Mouse (Mus musculus) adrenal gland, postnatal 14 days (tissue): ENCODE measurements around the gene Aco2. TPM values are rescaled to one million over a fixed set of nuclear protein-coding genes. Genes with fewer than 3 reads are reported as not detected.

Experiments
- DNase-seq: peaks from one replicate; pipeline ENCODE4 v3.0.0; 2021; ENCODE audit warnings: mixed read lengths
- total RNA-seq: library from RNA; stranded (reverse); gene quantifications from 2 replicates; pipeline ENCODE4 v1.2.3, GENCODE M21; 2021

The Aco2 gene
- total RNA-seq, 1 experiment from 2014 or later, result 2,377 TPM

DNA sequence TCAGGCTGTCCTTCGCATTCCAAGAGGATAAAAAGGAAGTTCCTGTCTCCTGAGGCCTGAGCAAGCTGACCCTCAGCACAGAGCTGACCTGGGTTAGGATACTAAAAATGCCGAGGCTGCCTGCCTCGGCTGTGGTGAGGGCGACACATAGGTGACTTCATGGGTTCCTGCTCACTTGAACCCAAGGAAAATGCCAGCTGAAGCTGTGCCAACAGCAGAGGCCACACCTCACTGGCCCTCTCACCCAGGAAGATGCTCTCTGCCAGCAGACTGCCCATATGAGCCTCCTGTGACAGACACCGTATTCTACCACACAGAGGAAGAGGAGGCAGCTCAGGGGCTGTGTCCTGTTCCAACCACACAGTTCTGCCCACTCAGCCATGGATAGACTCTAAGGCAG lies 47.0 kb downstream of the Aco2 start:
- DNase-seq, result no peak

DNA sequence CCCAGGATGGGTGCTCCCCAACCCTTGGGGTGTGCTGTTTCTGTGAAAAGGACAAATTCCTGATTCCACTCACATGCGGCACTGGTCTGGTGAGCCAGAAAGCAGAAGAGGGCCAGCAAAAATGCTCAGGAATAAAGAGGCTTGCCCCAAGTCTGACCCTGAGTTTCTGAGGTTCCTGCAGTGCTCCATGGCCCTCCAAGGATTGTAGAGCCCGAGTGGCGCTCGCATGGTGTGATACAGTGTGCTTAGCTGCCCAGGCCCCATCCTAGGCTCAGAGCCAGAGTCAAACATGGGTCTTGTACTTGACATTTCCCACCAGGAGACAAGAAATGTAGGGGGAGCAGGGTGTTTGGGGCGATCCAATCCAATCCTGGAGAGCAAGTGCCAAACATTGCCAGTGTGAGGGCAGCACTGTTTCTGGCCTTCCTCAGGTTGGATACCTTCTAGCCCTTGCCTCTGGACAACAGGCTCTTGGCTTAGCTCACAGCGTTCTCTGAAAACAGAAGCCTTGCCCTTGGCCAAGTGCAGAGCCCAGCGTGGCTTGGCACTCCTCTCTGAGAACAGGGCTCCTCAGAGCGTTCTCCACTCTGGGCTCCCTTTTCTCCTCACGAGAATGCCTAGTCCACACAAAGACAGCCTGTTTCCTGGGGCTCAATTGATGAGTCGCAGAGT lies 48.6 kb downstream of the Aco2 start:
- DNase-seq, result no peak

DNA sequence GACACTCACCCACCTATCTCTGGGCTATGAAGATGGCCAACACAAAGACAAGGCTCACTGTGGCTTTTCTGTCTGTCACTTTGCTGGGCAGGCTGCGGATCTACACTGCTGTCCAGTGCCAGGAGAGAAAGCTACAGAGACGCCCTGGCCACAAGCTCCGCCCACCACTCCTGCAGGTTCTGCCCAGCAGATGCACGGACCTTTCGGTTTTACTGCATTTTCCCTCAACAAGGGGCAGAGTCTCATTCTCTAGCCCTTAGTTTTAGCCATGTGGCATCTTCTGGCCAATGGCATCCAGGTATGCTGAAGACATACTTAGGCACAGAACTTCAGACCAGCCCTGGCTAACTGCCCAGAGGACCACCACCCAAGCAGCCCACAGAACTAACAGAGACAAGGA lies 49.1 kb downstream of the Aco2 start:
- DNase-seq, result no peak

DNA sequence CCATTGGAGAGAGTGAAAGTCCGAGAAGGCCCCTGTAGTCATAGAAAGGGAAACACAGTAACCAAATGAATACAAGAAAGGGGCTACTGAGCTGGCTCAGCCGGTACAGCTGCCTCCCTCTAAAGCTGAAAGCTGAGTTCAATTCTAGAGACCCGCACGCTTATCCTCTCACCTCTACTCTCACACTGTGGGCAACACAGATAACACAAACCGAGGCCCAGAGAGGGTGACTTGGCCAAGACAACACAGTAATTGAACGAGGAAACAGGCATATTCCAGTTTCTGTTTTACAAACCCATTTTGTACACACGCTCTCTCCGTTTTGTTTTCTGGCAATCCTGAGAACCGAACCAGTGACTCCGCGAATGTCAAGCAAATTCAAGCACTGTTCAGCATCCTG lies 52.8 kb downstream of the Aco2 start:
- DNase-seq, result no peak

DNA sequence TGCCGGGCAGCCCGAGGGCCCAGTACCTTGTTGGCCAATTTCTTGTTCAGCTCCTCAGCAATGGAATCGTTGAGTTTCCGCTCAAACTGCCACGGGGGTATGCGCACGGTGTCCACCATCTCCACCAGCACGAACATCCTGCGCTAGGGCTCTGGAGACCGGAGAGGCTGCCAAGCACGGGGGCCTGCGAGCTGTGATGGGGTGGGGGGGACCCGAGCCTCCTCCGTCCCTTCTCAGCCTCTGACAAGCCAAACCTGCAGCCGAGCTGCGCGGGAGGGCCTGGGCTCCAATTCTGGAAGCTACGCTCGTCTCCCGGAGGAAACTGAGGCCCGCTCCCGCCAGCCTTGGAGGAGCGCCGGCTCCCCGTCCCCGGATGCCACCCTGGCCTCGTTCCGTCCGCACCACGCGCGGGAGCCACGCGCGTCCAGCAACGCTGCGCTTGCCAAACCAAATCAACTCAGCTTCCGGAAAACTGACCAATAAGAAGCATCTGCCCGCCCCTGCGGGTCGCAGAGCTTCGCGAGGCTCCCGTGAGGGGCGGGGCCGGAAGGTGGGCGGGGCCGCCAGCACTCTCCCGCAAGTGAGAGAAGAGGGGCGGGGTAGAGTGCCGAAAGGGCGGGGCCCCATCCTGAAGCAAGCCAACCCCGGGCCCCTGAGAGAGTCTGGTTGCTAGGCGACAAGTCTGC lies 53.8 kb downstream of the Aco2 start, which contains the start of gene Polr3h:
TSS of gene Polr3h (minus strand) at position 481 of the 686 bp plus-strand sequence.
- DNase-seq, result peak; percentile 98

DNA sequence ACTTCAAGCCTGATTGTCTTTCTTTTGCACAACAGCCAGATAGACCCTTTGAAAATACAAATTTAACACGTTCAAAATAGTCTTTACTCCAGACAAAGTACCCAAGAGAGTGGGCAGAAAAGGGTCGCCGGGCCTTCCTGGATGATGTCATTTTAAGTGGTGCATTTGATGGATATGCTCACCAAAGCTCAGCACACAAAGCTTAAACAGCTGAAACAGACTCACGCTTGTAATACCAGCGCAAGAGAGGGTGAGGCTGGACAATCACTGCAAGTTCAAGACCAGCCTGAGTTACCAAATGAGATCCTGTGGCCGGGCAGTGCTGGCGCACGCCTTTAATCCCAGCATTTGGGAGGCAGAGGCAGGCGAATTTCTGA lies 54.3 kb downstream of the Aco2 start:
- no peak for DNase-seq

DNA sequence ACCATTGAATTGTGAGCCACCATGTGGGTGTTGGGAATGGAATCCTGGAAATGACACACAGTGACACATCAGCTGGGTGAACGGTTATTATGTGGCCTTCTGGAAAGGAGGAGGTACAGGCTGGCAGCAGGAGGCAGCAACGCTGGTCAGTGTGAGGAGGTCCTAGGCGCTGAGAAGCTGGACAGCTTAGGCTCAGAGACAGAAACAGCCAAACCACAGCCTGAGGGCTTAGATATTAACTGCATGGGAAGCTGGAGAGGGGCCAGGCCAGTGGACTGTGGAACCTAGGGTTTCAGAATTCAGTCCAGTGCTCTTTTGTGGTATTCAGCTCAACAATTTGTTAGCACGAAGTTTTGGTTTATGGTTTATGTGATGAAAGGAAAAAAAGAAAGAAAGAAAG lies 55.6 kb downstream of the Aco2 start:
- DNase-seq, result peak; percentile 56

DNA sequence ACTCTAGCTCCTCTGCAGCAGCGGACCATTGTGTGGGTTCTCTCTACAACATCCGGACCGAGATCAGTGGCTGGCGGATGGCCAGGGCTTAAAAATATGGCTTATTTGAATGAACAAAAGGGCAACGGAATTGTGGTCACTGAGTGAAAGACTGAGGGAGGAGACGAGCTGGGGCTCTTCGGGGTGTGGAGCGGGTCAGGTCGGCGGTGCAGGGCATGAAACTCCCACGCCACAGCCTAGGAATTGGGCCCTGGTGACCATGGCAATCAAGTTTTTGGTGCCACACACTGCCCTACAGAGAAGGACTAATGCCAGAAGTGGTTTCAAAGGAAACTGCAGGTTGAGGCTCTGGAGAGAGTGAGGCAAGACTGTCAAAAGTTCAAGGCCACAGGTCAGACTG lies 56.2 kb downstream of the Aco2 start:
- DNase-seq, result peak; percentile 71

DNA sequence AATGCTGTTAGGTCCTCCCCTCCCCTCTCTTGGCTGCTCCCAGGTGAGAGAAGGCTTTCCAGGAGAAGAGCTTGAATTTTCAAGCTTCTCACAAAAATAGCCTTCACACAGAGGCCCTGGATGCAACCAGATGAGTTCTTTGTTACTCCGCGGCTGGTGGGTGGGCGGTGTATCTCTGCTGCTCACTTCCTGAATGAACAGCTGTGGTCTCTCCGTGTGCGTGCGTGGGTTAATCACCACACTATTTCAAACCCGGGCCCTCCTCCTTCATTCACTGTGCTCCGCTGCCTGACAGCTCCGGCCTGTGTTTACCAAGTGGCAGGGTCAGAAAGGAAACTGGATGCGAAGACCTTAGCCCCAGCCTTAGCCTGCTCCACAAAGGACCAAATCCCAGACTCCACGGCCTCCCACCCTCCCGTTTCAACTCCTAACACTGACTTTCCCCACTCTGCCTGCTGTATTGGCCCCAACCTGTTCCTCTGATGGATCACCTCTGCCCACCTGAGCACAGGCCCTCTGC lies 60.9 kb downstream of the Aco2 start:
- DNase-seq, result no peak

DNA sequence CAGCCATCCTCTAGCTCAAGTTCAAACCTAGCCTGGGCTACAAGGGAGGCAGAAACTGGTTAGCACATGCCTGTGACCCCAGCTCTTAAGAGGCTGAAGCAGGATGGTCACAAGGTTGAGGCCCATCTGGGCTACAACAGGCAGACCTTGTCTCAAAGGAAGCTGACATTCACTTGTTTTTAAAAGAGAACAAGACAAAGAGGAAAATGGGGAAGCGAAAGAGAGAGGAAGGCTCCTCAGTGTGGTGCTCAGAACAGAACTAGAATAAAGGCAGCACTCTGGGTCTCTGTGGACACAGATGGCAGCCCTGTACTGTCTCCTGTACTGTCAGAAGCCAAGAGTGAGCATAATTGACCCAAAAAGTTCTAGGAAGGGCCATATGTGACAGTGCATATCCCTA lies 61.9 kb downstream of the Aco2 start:
- DNase-seq, result no peak

DNA sequence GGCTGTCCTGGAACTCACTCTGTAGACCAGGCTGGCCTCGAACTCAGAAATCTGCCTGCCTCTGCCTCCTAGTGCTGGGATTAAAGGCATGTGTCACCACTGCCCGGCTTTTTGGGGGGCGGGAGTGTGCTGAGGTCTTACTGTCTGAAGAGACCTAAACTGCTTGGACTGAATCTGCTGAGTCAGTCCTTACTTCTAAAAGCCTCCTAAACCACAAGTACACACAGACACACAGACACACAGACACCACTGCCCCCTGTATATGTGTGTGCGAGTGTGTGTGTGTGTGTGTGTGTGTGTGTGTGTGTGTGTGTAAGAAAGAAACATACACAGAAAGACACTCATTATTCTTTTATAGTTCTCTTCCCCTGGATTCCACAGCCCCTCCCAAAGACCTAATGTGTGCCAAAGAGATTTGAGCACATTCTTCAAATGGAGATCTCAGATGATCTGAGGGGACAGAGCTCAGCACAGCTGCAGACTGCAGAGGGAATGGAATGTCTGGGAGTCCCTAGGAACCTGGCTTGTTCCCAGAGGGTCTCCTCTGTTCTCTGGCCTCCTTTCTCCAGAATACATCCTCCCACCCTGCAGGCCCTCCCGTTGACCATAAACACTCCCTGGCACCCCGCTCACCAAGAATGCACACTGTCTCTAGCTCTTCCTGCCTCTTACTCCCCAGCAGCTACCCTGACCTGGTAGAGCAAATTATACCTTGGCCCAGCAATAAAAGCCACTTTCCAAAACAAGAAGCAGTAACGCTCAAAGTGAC lies 63.9 kb downstream of the Aco2 start:
- DNase-seq, result no peak

DNA sequence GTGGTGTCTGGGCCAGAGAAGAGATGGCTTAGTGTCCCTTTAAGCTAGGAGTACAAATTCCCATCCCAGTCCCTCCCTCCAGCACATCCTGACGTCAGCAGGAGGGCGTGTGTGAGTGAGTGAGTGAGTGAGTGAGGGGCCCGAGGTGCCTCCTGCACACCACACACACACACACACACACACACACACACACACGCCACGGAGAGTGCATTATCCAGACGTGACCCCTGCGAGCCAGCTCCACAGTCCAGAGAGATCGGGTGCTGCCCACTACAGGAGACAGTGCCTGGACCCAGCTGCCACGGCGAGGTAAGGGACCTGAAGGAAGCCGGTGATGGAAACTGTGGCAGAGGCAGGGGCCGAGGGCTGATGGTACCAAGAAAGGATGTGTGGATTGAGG lies 64.6 kb downstream of the Aco2 start, which contains the start of gene Csdc2:
TSS of gene Csdc2 (plus strand) at position 81 of the 400 bp plus-strand sequence.
- DNase-seq, result peak; percentile 75

DNA sequence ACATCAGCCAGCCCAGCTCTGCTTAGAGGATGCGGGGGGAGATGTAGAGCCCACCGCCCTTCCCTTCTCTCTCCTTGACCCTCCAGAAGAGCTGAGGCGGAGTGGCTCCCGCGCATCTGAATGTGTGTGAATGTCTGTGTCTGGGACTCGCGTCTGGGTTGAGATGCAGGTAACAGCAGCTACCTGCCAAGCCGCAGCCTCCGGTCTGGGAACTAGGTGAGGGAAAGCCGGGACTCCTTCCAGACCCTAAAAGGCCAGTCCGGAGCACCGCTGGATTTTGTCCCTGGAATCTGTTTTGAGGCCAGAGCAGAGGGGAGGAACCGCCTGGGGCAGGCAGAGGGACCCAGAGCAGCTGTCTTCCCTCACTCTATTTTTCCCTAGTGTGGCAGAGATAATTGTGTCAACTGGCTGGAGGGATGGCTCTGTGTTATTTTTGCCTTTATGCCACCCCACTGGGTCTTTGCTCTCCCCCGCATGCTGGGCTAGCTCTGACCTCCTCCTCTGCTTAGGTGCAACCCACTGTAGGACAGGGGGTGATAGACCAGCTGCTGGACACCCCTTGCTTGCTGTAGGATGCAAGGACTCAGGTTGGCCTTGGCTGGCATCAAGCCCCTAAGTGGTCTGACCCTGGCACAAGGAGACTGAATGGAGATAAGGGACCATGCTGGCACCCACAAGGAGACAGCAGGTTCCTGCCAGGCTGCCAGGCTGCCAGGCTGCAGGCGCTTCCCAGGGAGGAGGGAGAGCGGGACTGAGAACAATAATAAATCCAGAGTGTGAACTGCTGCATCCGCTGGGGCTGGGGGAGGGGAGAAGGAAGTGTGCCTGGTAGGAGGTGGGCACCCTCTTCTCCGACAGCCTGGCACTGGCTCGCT lies 65.2 kb downstream of the Aco2 start:
- peak; percentile 80 for DNase-seq

DNA sequence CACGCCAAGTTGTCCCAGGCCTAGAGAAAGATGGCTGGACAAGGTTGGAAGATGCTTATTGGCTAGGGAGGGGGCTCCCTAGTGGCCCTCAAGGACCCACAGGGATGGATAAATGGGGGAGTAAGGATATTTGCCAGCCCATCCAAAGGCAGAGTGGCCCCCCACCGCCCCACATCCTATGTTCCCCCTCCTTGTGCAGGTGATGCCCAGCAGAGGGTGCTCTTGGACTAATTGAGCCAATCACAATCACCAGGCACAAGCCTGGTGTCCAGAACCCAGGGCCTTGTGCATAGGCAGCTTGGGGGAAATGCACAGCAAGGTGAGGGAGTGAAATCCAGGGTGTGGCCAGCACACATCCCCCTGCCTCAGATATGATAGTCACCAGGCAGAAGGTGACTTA lies 66.1 kb downstream of the Aco2 start:
- DNase-seq, result peak; percentile 70

DNA sequence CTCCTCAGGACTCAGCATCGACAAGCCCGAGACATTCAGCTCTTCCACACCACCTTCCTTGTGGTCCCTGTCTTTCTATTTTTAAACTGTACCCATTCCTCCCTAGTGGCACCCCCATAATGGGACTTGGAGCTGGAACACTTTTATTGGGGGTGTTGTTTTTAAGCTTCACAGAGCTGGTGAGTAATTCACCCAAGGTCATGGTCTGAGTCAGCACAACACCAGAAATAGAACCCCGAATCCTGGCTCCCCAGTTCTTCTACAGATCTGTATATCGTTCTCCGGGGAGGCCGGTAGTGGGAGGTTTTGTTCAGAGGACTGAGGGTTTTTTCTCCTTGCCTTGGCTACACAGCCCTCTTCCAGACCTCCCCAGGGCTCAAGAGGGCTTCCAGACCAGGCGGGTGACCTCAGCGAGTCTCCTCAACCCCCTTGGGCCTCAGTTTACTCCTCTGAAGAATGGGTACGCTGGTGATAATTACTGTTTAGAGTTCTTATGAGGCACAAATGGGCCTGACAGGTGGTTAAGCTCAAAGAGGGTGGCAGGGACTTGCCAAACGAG lies 67.1 kb downstream of the Aco2 start:
- DNase-seq, result peak; percentile 51

DNA sequence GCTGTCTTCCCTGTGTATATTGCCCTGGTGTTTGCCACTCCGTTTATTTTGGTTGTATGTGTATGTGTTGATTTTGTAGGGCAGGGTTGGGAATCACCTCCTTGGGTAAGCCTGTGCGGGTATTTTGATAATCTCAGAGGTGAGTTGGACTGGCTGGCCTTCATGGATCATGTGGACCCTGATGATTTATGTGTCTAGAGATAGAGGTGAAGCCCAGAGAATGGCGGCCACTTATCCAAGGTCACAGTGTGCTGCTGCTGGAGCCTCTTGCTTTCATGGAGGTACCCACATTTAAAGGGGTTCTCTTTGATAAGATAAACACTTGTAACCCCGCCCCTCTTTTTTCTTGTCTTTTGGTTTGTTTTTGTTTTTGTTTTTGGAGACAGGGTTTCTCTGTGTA lies 67.7 kb downstream of the Aco2 start:
- DNase-seq, result no peak

DNA sequence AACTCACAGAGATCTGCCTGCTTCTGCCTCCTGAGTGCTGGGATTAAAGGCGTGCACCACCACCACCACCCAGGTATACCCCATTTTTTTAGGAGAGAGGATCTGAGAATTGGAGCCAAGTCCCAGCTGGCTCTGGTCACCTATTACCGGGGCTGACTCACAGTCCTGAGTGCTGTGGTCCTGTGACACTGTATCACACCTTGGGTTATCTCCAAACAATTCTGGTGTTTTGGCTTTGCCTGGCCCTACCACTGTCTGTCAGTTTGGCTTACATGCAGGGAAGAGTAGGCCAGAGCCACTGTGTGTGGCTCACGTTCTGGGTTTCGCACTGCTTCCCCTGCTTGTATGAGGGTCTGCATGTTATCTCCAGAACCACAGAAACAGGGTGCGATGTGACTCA lies 68.1 kb downstream of the Aco2 start:
- DNase-seq, result no peak

DNA sequence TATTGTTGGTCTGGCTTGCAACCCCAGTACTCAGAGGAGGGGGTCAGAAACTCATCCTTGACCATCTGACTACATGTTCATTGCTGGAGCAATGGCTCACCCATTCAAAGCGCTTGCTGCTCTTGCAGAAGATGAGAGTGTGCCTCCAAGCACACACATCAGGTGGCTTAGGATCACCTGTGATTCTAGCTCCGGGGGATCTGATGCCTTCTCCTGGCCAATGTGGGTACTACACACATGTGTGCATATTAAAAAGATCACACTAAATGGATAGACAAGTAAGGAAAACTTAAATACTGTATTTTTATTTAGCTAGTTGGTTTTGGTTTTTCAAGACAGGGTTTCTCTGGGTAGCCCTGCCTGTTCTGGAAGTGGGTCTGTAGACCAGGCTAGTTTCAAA lies 68.9 kb downstream of the Aco2 start:
- no peak for DNase-seq

DNA sequence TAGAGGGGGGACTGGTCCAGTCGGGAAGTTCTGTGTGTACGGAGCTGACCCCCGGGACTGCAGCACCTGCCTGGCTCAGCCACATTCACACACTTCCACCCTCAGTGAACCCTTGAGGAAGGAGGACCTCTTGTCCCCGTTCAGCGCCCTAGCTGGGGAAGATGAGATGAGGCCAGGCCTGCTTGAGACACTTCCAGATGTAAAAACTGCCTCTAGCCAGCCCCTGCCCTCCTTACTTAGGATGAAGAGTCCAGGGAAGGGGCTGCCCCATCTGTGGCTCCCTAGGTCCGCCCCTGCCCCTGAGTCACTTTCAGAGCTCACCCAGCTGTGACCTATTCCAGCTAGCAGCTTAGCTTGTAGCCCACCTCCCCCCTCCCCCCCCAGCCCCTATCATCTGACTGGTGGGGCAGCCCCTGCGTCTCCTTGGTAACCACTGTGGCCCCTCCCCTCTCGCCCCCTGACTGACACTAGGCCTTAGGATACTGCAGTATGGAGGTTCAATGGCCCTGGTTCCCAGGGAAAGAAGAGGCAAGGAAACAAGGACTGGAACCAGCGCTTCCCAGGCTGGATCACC lies 71.2 kb downstream of the Aco2 start:
- DNase-seq, result no peak

DNA sequence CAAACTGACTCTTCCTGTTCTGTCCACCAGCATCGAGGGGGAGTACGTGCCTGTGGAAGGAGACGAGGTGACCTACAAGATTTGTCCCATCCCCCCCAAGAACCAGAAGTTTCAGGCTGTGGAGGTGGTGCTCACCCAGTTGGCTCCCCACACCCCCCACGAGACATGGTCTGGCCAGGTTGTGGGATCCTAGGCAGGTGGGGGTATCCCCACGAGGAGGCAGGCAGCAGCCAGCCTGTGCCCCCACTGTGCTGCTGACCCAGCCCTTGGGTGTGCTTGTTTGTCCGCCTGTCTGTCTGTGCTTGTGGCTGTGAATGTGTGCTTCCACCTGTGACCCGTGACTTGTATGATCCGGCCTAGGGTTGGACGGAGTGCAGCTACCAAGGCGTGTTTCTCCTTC lies 77.0 kb downstream of the Aco2 start:
- DNase-seq, result no peak

DNA sequence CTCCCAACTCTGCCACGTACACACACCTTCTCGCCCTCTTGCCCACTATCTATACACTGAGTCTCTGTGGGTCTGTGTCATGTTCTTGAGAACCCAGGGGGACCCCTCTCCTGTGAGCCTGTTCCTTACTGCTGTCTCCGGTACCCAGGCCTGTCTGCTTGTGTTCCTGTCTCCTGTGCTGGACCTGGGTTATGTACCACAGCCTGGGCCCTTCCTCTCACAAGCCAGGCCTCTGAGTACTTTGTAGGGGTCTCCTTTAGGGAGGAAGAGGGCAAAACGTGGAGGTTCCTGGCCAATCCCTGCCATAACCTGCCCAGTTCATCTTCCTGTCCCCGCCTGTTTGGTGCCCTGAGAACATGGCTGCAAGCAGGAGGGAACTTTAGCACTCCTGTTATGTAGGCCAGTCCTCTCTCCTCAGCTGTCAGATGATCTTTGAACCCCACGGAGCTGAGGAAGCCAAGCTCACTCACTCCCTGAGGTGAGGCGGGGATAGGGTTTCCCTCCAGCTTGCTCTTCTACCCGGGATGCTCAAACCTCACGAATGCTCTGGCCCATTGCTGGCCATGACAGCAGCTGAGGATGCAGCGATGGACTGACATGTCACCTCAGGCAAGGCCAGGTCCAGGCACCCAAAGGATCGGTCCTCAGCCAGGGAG lies 77.5 kb downstream of the Aco2 start:
- DNase-seq, result no peak
